Mouse (Mus musculus): ENCODE measurements around the gene Taar2. TPM values are rescaled to one million over a fixed set of nuclear protein-coding genes. Genes with fewer than 3 reads are reported as not detected.

The Taar2 gene
- total and polyA plus RNA-seq, 2 experiments from 2014 or later, result 0.33 TPM; not detected in 1

DNA sequence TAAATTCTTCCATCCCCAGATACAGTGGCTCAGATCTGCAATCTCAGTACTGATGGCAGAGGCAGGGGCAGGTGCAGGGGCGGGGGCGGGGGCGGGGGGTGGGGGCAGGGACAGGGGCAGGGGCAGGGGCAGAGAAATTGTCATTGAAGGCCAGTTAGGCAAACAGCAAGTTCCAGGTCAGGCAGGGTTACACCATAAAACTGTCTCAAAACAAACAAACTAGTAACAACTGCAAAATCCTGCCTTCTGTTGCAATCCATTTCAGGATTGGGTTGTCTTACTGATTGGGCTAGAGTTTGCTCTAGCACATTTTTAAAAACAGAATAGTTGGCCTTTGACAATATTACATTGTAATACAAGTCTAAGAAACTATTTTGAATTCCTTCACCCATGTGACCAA is 15.9 kb upstream of the Taar2 start:
- no peaks in the 10 kb centered on the region for H3K36me3 ChIP-seq (ENCODE audit: insufficient read depth, low read length)
- no peak overlapping the region for H3K4me2 ChIP-seq (ENCODE audit: low read depth, low read length)
- H3K27me3 ChIP-seq (ENCODE audit: insufficient read depth, low read length), result no peaks in the 10 kb centered on the region
- no peak overlapping the region for H3K27ac ChIP-seq
- no peak for ATAC-seq
- H3K9ac ChIP-seq (replicated peaks; ENCODE audit: low read length), result no peak overlapping the region
- WGBS, result 84% methylated on average over 3 of the region's 3 CpGs
- TF ChIP-seq CTCF (IDR thresholded peaks at IDR 0.05; ENCODE audit: low read depth), result no peak
- no peak for DNase-seq (ENCODE audit: low spot score)
- no peaks in the 10 kb centered on the region for H3K4me1 ChIP-seq (ENCODE audit: insufficient read depth, low read length)
- no peak overlapping the region for H3K4me3 ChIP-seq (ENCODE audit: low read length)
- H3K9me3 ChIP-seq (ENCODE audit: low read length), result no peaks in the 10 kb centered on the region

DNA sequence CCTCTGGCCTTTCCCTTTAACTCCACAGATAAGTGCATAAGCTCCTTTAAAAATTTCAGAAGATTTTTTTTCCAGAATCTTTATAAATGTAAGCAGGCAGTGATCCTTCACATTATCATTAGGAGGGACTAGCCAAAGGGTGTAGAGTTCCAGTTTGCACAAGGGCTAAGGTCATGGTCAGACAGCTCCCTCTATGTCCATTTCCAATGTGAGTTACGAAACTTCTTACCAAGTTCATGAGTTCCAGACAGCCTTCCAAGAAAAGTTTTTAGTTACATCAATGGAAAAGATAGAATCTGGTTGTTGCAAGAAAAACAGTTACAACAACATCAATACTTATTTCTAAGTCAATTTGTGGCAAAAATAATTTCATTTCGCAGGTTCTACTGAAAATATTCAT is 14.4 kb upstream of the Taar2 start:
- TF ChIP-seq CTCF (IDR thresholded peaks at IDR 0.05; ENCODE audit: low read depth), result no peak
- 82% methylated on average over 2 of the region's 2 CpGs for WGBS
- Histone ChIP-seq H3K4me1 (ENCODE audit: insufficient read depth, low read length) (no peaks in the 10 kb centered on the region), H3K9ac (replicated peaks; ENCODE audit: low read length) (no peak overlapping the region), H3K9me3 (ENCODE audit: low read length) (no peaks in the 10 kb centered on the region), H3K4me3 (ENCODE audit: low read length) (no peak overlapping the region), H3K27ac (no peak overlapping the region), H3K4me2 (ENCODE audit: low read depth, low read length) (no peak overlapping the region), H3K27me3 (ENCODE audit: insufficient read depth, low read length) (no peaks in the 10 kb centered on the region), H3K36me3 (ENCODE audit: insufficient read depth, low read length) (no peaks in the 10 kb centered on the region)
- no peak for ATAC-seq
- no peak for DNase-seq (ENCODE audit: low spot score)

DNA sequence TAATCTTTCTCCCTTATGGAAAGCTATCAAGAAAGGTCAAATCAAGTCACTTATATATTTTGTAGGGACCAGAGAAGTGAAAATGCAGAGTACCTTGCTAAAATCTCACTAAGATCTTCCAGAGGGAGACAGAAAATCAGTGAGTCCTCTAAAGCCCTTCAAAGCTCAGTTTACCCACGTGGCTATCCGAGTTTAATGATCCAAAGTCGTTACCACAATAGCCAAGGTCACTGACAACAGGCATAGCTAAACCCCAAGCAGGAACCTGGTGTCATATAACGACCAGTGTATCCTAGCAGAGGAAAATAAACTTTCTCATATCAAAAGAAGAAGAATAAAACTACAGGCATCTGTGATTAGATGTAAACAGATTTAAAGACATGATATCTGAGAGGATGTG is 759 bp upstream of the Taar2 start:
- H3K4me1 ChIP-seq (ENCODE audit: insufficient read depth, low read length), result no peaks in the 10 kb centered on the region
- WGBS, result 54% methylated on average over 4 of the region's 4 CpGs
- no peaks in the 10 kb centered on the region for H3K9me3 ChIP-seq (ENCODE audit: low read length)
- no peak overlapping the region for H3K4me2 ChIP-seq (ENCODE audit: low read depth, low read length)
- DNase-seq (ENCODE audit: low spot score) (no peak), ATAC-seq (no peak)
- no peaks in the 10 kb centered on the region for H3K27me3 ChIP-seq (ENCODE audit: insufficient read depth, low read length)
- no peak overlapping the region for H3K27ac ChIP-seq
- TF ChIP-seq CTCF (IDR thresholded peaks at IDR 0.05; ENCODE audit: low read depth), result no peak
- H3K9ac ChIP-seq (replicated peaks; ENCODE audit: low read length), result no peak overlapping the region
- no peaks in the 10 kb centered on the region for H3K36me3 ChIP-seq (ENCODE audit: insufficient read depth, low read length)
- no peak overlapping the region for H3K4me3 ChIP-seq (ENCODE audit: low read length)

DNA sequence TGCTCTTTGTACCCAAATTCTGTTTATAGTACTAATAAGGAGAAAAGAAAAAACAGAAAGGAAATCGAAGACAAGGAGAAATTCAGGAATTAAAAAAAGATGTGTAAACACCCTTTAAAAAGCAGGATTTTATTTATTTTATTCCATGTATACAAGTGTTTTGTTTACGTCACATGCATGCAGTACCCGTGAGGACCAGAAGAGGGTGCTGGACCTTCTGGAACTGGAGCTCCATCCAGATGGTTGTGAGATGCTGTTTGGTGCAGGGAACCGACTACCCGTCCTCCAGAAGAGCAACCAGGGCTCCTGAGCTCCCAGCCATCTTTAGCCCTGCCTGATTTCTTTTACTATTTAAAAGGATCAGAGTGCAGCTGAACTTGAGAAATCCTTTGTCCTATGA is 4.1 kb downstream of the Taar2 start:
- Histone ChIP-seq H3K9ac (replicated peaks; ENCODE audit: low read length) (no peak overlapping the region), H3K9me3 (ENCODE audit: low read length) (no peaks in the 10 kb centered on the region), H3K36me3 (ENCODE audit: insufficient read depth, low read length) (no peaks in the 10 kb centered on the region), H3K4me2 (ENCODE audit: low read depth, low read length) (no peak overlapping the region), H3K4me3 (ENCODE audit: low read length) (no peak overlapping the region), H3K27me3 (ENCODE audit: insufficient read depth, low read length) (no peaks in the 10 kb centered on the region), H3K27ac (no peak overlapping the region), H3K4me1 (ENCODE audit: insufficient read depth, low read length) (no peaks in the 10 kb centered on the region)
- TF ChIP-seq CTCF (IDR thresholded peaks at IDR 0.05; ENCODE audit: low read depth), result peak; percentile 41
- DNase-seq (ENCODE audit: low spot score), result no peak
- ATAC-seq, result no peak
- 86% methylated on average over 5 of the region's 5 CpGs for WGBS

DNA sequence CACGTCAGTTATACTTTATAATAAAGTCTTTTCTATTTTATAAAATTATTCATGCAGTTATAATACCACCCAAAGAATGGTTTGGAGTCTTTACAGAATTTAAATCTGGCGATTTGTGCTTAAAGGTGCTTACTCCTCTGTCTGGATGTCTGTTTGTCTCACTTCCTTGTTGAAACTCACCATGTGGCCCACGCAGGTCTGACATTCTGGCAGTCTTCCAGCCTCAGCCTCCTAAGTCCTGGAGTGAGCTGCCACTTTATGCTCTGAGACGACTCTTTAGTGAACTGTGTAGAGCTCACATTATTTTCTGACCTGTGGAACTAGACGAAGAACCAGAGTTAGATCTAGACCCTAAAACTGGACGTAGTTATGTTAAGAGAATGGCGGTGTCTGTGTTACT is 9.7 kb downstream of the Taar2 start:
- no peak overlapping the region for H3K4me3 ChIP-seq (ENCODE audit: low read length)
- DNase-seq (ENCODE audit: low spot score) (no peak), ATAC-seq (no peak)
- no peak overlapping the region for H3K27ac ChIP-seq
- no peak for TF ChIP-seq CTCF (IDR thresholded peaks at IDR 0.05; ENCODE audit: low read depth)
- H3K27me3 ChIP-seq (ENCODE audit: insufficient read depth, low read length), result no peaks in the 10 kb centered on the region
- WGBS, result 50% methylated on average over 7 of the region's 7 CpGs
- no peaks in the 10 kb centered on the region for H3K36me3 ChIP-seq (ENCODE audit: insufficient read depth, low read length)
- no peaks in the 10 kb centered on the region for H3K9me3 ChIP-seq (ENCODE audit: low read length)
- H3K9ac ChIP-seq (replicated peaks; ENCODE audit: low read length), result no peak overlapping the region
- H3K4me1 ChIP-seq (ENCODE audit: insufficient read depth, low read length), result no peaks in the 10 kb centered on the region
- no peak overlapping the region for H3K4me2 ChIP-seq (ENCODE audit: low read depth, low read length)

DNA sequence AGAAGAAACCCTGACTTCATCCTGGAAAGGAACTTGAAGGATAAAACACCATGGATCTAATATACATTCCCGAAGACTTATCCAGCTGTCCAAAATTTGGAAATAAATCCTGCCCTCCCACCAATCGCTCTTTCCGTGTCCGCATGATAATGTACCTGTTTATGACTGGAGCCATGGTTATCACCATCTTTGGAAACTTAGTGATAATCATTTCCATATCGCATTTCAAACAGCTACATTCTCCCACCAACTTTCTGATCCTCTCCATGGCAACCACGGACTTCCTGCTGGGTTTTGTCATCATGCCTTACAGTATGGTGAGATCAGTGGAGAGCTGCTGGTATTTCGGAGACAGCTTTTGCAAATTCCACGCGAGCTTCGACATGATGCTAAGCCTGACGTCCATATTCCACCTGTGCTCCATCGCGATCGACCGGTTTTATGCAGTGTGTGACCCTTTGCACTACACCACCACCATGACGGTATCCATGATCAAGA is 11.2 kb downstream of the Taar2 start, which contains the start of gene Taar3:
Taar3 (plus strand) TSS at position 51 of the 498 bp plus-strand sequence.
- WGBS, result 68% methylated on average over 16 of the region's 16 CpGs
- Histone ChIP-seq H3K27me3 (ENCODE audit: insufficient read depth, low read length) (no peaks in the 10 kb centered on the region), H3K36me3 (ENCODE audit: insufficient read depth, low read length) (no peaks in the 10 kb centered on the region), H3K9me3 (ENCODE audit: low read length) (no peaks in the 10 kb centered on the region), H3K9ac (replicated peaks; ENCODE audit: low read length) (no peak within 1 kb of the TSS), H3K4me1 (ENCODE audit: insufficient read depth, low read length) (no peaks in the 10 kb centered on the region), H3K4me2 (ENCODE audit: low read depth, low read length) (no peak within 1 kb of the TSS), H3K4me3 (ENCODE audit: low read length) (no peak within 1 kb of the TSS), H3K27ac (no peak within 1 kb of the TSS)
- TF ChIP-seq CTCF (IDR thresholded peaks at IDR 0.05; ENCODE audit: low read depth), result no peak
- peak; percentile 33 for DNase-seq (ENCODE audit: low spot score)
- ATAC-seq, result no peak

DNA sequence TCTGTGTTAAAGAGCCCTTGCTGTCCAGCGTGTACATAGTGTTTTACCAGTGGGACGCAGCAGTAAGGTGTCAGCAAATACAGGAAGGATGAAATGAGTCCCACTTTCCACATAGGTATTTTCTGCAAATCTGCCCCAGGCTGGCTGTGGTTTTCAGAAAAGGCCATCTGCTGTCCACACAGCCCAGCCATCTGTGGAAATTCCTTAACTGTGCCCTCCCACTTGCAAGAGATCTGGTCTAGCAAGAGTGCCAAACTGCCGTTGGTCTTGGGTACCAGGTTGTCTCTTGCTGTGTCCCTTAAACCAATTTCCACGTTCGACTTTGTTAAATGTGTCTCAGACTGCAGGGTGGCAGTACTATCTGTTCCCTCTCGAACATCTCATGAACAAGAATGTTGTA is 13.3 kb downstream of the Taar2 start:
- WGBS, result 65% methylated on average over 6 of the region's 6 CpGs
- Histone ChIP-seq H3K4me2 (ENCODE audit: low read depth, low read length) (no peak overlapping the region), H3K27me3 (ENCODE audit: insufficient read depth, low read length) (no peaks in the 10 kb centered on the region), H3K9ac (replicated peaks; ENCODE audit: low read length) (no peak overlapping the region), H3K4me3 (ENCODE audit: low read length) (no peak overlapping the region), H3K36me3 (ENCODE audit: insufficient read depth, low read length) (no peaks in the 10 kb centered on the region), H3K27ac (no peak overlapping the region), H3K9me3 (ENCODE audit: low read length) (no peaks in the 10 kb centered on the region), H3K4me1 (ENCODE audit: insufficient read depth, low read length) (no peaks in the 10 kb centered on the region)
- ATAC-seq (0 out of 2 replicates have a peak, but pooled peaks have one; percentile 43), DNase-seq (ENCODE audit: low spot score) (peak; percentile 9)
- no peak for TF ChIP-seq CTCF (IDR thresholded peaks at IDR 0.05; ENCODE audit: low read depth)

All from hindbrain, postnatal 0 days (tissue).